Mouse (Mus musculus): ENCODE results near the gene Tmem170b. TPM values are rescaled to one million over a fixed set of nuclear protein-coding genes. Genes with fewer than 3 reads are reported as not detected.
A peak's percentile ranks its signal among the peaks of the same experiment; 100 is the strongest.

Tmem170b gene
- polyA plus RNA-seq, 2 experiments, result 1.5 to 6.0 TPM

GRCm38 (mm10) chr13:41662401-41663070 is 56.8 kb downstream of the Tmem170b start:
- 30% methylated on average over 17 of the region's 17 CpGs for WGBS (ENCODE audit: insufficient replicate concordance)
- no peak for ATAC-seq (ENCODE audit: insufficient read depth)
- no peak for DNase-seq (ENCODE audit: low read depth in 3 of 3, low spot score in 3 of 3)
- no peak overlapping the region for H3K4me3 ChIP-seq (ENCODE audit: insufficient read depth in 1 of 2, low read depth in 2 of 2, low read length in 2 of 2)
- H3K27ac ChIP-seq, result no peak overlapping the region
- H3K4me1 ChIP-seq (replicated peaks; ENCODE audit: control insufficient read depth in 2 of 2, insufficient read depth in 2 of 2, low read length in 1 of 2), result no peaks in the 10 kb centered on the region
- H3K27me3 ChIP-seq (ENCODE audit: control insufficient read depth, insufficient read depth, low read length), result no peaks in the 10 kb centered on the region
- H3K9ac ChIP-seq (replicated peaks), result no peak overlapping the region
- no peaks in the 10 kb centered on the region for H3K36me3 ChIP-seq (replicated peaks; ENCODE audit: control insufficient read depth, insufficient read depth, low read depth)
- TF ChIP-seq EP300 (IDR thresholded peaks at IDR 0.05; ENCODE audit: low read depth) (no peak), CTCF (IDR thresholded peaks at IDR 0.05; ENCODE audit: low read depth) (0 out of 2 replicates have a peak, but pooled peaks have one; percentile 2)
- no peak overlapping the region for H3K4me2 ChIP-seq (ENCODE audit: low read depth)
- no peaks in the 10 kb centered on the region for H3K9me3 ChIP-seq (ENCODE audit: control insufficient read depth, low read length)

- DNase-seq (ENCODE audit: low read depth in 3 of 3, low spot score in 3 of 3) (no peak), ATAC-seq (ENCODE audit: insufficient read depth) (no peak)
- no peaks in the 10 kb centered on the region for H3K4me1 ChIP-seq (replicated peaks; ENCODE audit: control insufficient read depth in 2 of 2, insufficient read depth in 2 of 2, low read length in 1 of 2)
- no peak overlapping the region for H3K27ac ChIP-seq
- H3K9ac ChIP-seq (replicated peaks), result no peak overlapping the region
- no peaks in the 10 kb centered on the region for H3K27me3 ChIP-seq (ENCODE audit: control insufficient read depth, insufficient read depth, low read length)
- H3K4me3 ChIP-seq (ENCODE audit: insufficient read depth in 1 of 2, low read depth in 2 of 2, low read length in 2 of 2), result no peak overlapping the region
- no peaks in the 10 kb centered on the region for H3K36me3 ChIP-seq (replicated peaks; ENCODE audit: control insufficient read depth, insufficient read depth, low read depth)
- TF ChIP-seq CTCF (IDR thresholded peaks at IDR 0.05; ENCODE audit: low read depth) (no peak), EP300 (IDR thresholded peaks at IDR 0.05; ENCODE audit: low read depth) (no peak)
- no peaks in the 10 kb centered on the region for H3K9me3 ChIP-seq (ENCODE audit: control insufficient read depth, low read length)
- no peak overlapping the region for H3K4me2 ChIP-seq (ENCODE audit: low read depth)
- WGBS (ENCODE audit: insufficient replicate concordance), result 74% methylated on average over 14 of the region's 14 CpGs
Measured at GRCm38 (mm10) chr13:41663501-41664195, 57.9 kb downstream of the Tmem170b start.

GRCm38 (mm10) chr13:41669951-41670350 is 64.2 kb downstream of the Tmem170b start:
- DNase-seq (ENCODE audit: low read depth in 3 of 3, low spot score in 3 of 3), result no peak
- H3K4me1 ChIP-seq (replicated peaks; ENCODE audit: control insufficient read depth in 2 of 2, insufficient read depth in 2 of 2, low read length in 1 of 2), result no peaks in the 10 kb centered on the region
- no peak for ATAC-seq (ENCODE audit: insufficient read depth)
- H3K9ac ChIP-seq (replicated peaks), result no peak overlapping the region
- TF ChIP-seq CTCF (IDR thresholded peaks at IDR 0.05; ENCODE audit: low read depth) (no peak), EP300 (IDR thresholded peaks at IDR 0.05; ENCODE audit: low read depth) (no peak)
- H3K27ac ChIP-seq, result no peak overlapping the region
- no peak overlapping the region for H3K4me3 ChIP-seq (ENCODE audit: insufficient read depth in 1 of 2, low read depth in 2 of 2, low read length in 2 of 2)
- H3K27me3 ChIP-seq (ENCODE audit: control insufficient read depth, insufficient read depth, low read length), result no peaks in the 10 kb centered on the region
- H3K4me2 ChIP-seq (ENCODE audit: low read depth), result no peak overlapping the region
- 75% methylated on average over 2 of the region's 2 CpGs for WGBS (ENCODE audit: insufficient replicate concordance)
- H3K36me3 ChIP-seq (replicated peaks; ENCODE audit: control insufficient read depth, insufficient read depth, low read depth), result no peaks in the 10 kb centered on the region
- H3K9me3 ChIP-seq (ENCODE audit: control insufficient read depth, low read length), result no peaks in the 10 kb centered on the region

GRCm38 (mm10) chr13:41670386-41671130 is 64.9 kb downstream of the Tmem170b start:
- TF ChIP-seq CTCF (IDR thresholded peaks at IDR 0.05; ENCODE audit: low read depth), result no peak
- no peak for TF ChIP-seq EP300 (IDR thresholded peaks at IDR 0.05; ENCODE audit: low read depth)
- no peaks in the 10 kb centered on the region for H3K27me3 ChIP-seq (ENCODE audit: control insufficient read depth, insufficient read depth, low read length)
- H3K36me3 ChIP-seq (replicated peaks; ENCODE audit: control insufficient read depth, insufficient read depth, low read depth), result no peaks in the 10 kb centered on the region
- no peak overlapping the region for H3K27ac ChIP-seq
- H3K4me1 ChIP-seq (replicated peaks; ENCODE audit: control insufficient read depth in 2 of 2, insufficient read depth in 2 of 2, low read length in 1 of 2), result no peaks in the 10 kb centered on the region
- no peak for ATAC-seq (ENCODE audit: insufficient read depth)
- 64% methylated on average over 7 of the region's 7 CpGs for WGBS (ENCODE audit: insufficient replicate concordance)
- H3K4me3 ChIP-seq (ENCODE audit: insufficient read depth in 1 of 2, low read depth in 2 of 2, low read length in 2 of 2), result no peak overlapping the region
- H3K9ac ChIP-seq (replicated peaks), result no peak overlapping the region
- H3K9me3 ChIP-seq (ENCODE audit: control insufficient read depth, low read length), result no peaks in the 10 kb centered on the region
- no peak overlapping the region for H3K4me2 ChIP-seq (ENCODE audit: low read depth)
- DNase-seq (ENCODE audit: low read depth in 3 of 3, low spot score in 3 of 3), result no peak
